Mouse (Mus musculus) spleen, adult 2 months (tissue): ENCODE data around the gene Ehhadh.

ENCODE experiments used
- CTCF ChIP-seq: fragments of 200-500 bp; IDR thresholded peaks from 2 replicates; pipeline ENCODE4 v1.5.1; 2011; ENCODE audit warnings: mild to moderate bottlenecking, inconsistent platforms; ENCODE audit not compliant: insufficient read depth, insufficient read length, insufficient replicate concordance; ENCODE audit errors: extremely low read depth
- POLR2A ChIP-seq: fragments of 200-500 bp; IDR thresholded peaks from 2 replicates; pipeline ENCODE4 v1.6.1; 2011; ENCODE audit warnings: low read depth, low read length, inconsistent platforms

- TF ChIP-seq POLR2A (no peak), CTCF (no peak)
These were observed 60.2 kb downstream of the Ehhadh start for GRCm38 (mm10) chr16:21727421-21727820.
